Mouse (Mus musculus) G1E-ER4 (cell line): Measurements from ENCODE around the gene 1700016C15Rik. TPM values are rescaled to one million over a fixed set of nuclear protein-coding genes. Genes with fewer than 3 reads are reported as not detected.

Experiments used
- GATA1 ChIP-seq: IDR thresholded peaks from one replicate; pipeline ENCODE4 v1.8.0; 2012; ENCODE audit warnings: low read length, inconsistent platforms
- polyA plus RNA-seq: library from polyadenylated mRNA; stranded (reverse); fragments of >175 nt; gene quantifications from 2 replicates; pipeline ENCODE4 v1.2.3, GENCODE M21; 2012

1700016C15Rik gene
- polyA plus RNA-seq, 1 experiment, result not detected

DNA sequence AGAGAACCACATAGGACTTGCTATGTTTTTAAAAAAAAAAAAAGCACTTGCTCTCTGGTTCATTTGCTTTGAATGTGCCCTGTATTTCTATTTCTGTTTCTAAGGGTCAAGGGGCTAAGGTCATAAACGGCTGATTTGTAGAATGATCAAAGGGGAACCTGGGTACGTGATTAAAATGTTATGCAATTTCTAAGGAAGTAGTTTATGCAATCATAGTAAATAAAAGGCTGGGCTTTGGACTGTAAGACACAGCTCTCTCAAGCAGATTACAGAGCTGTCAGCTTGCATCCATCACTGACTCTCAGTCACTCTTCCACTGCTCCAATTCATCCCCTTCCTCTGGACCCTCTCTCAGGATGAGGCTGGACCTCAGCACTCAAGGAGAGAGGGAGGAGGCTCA lies 18.6 kb upstream of the 1700016C15Rik start:
- TF ChIP-seq GATA1, result no peak

- TF ChIP-seq GATA1, result peak; percentile 83
These were observed 18.2 kb upstream of the 1700016C15Rik start for GRCm38 (mm10) chr1:177711418-177711817.

- TF ChIP-seq GATA1, result no peak
These were observed 15.8 kb upstream of the 1700016C15Rik start for GRCm38 (mm10) chr1:177713635-177714396.

- no peak for TF ChIP-seq GATA1
These were observed 15.1 kb upstream of the 1700016C15Rik start for GRCm38 (mm10) chr1:177714397-177715012.

GRCm38 (mm10) chr1:177716448-177716847 lies 13.2 kb upstream of the 1700016C15Rik start:
- TF ChIP-seq GATA1, result peak; percentile 24

DNA sequence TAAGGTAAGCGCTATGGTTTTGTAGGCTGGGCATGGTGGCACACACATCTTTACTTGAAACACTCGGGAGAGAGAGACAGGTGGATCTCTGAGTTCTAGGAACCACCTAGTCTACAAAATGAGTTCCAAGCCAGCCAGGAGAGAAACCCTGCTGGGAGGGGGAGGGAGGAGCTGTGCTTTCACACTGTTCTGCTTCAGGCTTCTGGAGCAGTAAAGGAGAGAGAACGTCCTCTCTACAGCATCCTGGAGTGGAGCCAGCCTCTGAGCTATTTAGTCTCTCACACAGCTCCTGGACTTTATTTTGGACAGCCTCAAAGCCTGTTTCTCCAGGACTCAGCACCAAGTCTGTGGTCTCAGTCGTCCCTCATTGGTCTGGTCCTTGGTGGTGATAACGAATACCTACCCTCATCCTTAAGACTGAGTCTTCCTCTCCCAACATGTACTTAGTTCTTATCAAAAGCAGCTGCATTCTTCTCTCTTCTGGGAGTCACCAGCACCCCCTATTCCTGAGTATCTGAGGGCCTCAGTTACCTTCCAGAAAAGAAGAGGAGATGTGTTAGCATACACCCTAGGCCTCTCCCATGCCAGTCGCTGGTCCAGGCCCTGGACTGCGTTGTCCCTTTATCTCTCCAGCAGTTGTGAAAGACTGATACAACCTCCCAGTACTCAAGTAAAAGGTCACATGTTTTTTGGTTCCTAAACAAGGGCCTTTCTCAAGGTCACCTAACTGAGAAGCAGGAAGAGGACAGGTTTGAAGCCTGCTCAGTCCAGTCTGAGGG lies 12.4 kb upstream of the 1700016C15Rik start:
- no peak for TF ChIP-seq GATA1

GRCm38 (mm10) chr1:177718340-177719028 lies 11.1 kb upstream of the 1700016C15Rik start:
- no peak for TF ChIP-seq GATA1

- TF ChIP-seq GATA1, result no peak
These were observed 10.6 kb upstream of the 1700016C15Rik start for GRCm38 (mm10) chr1:177719029-177719427.

DNA sequence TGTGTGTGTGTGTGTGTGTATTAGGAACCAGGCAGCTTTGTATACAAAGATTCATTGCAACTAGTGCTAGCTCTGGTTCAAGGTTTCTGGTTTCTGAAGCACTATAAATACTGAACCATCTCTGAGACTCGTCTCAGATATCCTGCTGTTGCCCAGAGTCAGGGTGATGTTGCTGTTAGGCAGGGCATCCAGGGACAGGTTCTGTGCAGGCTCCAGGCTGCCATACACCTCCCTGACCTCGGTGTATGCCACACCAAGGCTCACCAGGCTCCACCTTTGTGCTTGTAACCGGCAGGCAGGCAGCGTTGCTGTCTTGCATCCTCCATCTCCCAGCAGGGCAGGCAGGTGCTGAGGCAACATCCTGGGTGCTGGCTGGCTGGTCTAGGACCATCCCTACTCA lies 5.8 kb upstream of the 1700016C15Rik start:
- no peak for TF ChIP-seq GATA1

DNA sequence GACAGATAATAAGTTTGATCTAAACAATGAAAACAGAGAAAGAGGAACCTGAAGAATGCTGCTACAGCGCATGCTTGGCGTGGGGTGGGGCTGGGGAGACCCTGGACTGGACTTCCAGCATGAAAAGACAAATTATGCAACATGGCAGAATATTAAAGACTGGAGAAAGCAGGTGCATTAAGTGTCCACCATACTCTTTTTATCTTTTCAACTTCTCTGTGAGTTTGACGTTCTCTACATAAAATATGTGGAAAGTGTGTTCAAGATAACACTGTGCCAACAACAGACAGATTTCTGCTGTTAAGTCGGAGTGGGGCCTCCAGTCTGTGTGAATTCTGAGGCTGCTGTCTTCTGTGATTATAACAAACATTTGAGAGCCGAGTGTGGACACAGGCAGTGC lies 2.7 kb upstream of the 1700016C15Rik start:
- no peak for TF ChIP-seq GATA1

DNA sequence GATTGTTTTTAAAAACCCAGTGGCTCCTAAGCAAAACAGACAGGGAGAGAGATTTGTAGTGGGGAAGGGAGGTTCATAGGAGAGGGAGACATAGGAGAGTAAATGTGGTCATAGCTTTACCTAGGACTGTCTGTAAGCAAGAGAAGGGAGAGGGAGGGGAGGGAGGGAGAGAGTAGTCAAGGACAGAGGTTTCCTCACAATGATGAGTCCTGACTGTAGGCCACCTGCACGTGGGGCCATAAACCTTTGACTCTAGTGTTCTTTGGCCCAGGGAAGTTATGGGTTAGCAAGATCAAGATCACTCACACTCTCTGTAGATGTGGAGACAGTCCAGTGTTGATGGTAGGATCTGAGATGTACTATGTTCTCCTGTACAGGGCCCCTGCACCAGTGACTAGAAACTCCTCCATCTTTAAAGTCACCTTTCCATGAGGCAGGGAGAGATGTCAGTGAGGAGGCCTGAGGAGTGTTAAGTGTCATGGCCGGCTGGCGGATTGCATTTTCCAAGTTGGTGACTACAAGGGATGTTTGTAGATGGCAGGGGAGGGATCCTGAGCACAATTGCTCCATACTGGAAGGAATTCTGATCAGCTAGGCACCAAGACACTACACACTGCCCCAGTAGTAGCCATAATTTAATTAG lies 1.6 kb upstream of the 1700016C15Rik start:
- TF ChIP-seq GATA1, result no peak

GRCm38 (mm10) chr1:177731973-177732372 lies 2.4 kb downstream of the 1700016C15Rik start:
- TF ChIP-seq GATA1, result no peak

DNA sequence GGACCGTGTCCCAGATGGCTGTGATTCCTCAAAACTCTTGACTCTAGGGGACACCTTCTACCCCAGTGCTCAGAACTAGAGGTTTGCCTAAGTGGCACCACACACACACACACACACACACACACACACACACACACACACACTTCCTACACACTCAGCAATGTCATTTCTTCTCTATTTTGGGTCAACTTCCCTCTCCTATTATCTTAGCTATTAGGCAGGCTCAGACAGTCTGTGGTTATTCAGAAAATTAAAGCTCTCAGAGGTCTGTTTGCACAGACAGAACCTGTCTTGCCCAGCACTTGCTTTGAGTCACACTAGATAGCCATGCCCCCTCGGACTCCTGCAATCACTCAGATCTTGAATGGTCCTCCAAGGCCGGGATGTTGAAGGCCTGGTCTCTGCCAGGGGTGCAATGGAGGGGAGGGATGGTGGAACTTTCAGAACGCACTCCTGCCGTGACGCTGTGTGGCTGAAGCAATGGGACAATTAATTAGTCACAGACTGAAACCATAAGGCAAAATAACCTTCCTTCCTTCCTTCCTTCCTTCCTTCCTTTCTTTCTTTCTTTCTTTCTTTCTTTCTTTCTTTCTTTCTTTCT lies 8.0 kb downstream of the 1700016C15Rik start:
- TF ChIP-seq GATA1, result no peak

DNA sequence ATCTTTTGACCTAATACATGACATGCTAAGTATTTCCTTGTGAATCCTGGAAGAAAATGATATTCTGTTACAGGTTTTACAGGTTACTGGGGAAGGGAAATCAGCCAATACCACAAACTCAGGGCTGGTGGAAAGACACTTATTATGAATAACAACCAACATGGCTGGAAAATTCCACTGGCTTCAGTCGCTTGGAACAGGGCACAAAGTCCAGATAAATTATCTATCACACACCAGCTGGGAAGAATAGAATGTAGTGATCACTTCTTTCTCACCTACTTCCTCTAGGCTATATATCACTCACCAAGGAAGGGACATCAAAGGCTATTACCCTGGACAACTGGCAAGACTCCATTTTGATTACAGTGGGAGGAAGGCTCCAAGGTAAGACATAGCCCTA lies 11.1 kb downstream of the 1700016C15Rik start:
- TF ChIP-seq GATA1, result no peak

DNA sequence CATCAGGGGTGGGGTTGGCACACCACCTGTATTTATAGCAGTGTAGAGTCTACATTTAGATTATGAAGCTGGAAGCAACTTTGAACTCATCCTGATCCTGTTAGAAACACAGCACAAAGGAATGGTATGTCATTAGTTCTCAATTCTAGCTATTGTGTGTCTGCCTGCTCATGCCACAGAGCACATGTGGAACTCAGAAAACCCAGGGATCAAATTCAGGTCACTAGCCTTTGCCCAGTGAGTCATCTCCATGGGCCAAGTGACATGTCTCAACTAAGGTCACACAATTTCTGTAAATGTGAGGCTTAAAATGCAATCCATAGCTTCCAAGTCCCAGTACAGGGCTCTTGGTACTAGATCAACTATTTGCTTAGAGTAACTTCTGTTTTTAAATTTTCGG lies 12.5 kb downstream of the 1700016C15Rik start:
- TF ChIP-seq GATA1, result no peak
